Mouse (Mus musculus): ENCODE measurements around the gene Atraid. TPM values are rescaled to one million over a fixed set of nuclear protein-coding genes. Genes with fewer than 3 reads are reported as not detected.

Atraid gene
- total RNA-seq, 2 experiments from 2014 or later: 50.5 to 57.3 TPM

DNA sequence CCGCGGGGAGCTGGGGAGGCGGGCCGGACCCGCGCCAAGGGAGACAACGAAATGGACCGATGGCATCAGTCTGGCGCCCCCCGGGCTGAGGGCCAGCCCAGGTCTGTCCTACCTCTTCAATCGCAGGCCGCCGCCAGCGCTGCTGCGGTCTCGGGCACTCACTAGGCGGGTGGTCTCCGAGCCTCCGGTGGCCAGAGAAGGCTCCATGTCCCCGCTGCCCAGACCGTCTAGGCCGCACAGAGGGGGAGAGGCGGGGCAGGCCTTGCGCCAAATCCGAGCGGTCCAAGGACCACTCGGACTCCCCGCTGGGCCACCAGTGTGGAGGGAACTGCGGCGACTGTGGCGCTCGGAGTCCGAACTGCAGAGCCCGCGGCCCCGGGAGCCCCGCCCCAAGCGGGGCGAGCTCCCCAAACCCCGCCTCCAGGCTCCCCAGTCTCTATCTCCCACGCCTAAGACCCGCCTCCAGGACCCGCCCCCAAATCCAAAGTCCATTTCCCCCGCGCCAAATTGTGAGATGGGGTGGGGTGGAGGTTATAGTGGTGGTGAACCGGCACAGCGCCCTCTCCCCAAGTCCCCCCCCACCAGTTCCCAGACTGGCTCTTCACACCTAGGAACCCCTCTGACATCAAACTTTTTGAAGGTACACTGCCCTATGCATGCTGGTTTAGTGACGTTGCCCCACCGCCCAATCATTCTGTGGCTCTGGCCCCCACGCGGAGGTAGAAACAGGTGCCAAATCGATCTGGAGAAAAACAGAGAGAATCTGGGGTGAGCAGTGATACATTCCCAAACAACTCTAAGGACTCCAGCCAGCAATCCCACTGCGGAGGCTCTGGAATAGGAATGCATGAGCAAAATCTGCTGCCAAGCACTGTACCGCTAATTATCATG is 45.3 kb downstream of the Atraid start:
- DNase-seq: peak; percentile 38 to 42
- intact Hi-C loops (cut with DNase I): no loop called here

- intact Hi-C loops (cut with DNase I): no loop called here
- DNase-seq: no peak
Measured at GRCm38 (mm10) chr5:31094100-31094798, 46.1 kb downstream of the Atraid start.

GRCm38 (mm10) chr5:31094799-31095691 is 46.9 kb downstream of the Atraid start:
- intact Hi-C loops (cut with DNase I): no loop called here
- DNase-seq: peak; percentile 61 to 63

DNA sequence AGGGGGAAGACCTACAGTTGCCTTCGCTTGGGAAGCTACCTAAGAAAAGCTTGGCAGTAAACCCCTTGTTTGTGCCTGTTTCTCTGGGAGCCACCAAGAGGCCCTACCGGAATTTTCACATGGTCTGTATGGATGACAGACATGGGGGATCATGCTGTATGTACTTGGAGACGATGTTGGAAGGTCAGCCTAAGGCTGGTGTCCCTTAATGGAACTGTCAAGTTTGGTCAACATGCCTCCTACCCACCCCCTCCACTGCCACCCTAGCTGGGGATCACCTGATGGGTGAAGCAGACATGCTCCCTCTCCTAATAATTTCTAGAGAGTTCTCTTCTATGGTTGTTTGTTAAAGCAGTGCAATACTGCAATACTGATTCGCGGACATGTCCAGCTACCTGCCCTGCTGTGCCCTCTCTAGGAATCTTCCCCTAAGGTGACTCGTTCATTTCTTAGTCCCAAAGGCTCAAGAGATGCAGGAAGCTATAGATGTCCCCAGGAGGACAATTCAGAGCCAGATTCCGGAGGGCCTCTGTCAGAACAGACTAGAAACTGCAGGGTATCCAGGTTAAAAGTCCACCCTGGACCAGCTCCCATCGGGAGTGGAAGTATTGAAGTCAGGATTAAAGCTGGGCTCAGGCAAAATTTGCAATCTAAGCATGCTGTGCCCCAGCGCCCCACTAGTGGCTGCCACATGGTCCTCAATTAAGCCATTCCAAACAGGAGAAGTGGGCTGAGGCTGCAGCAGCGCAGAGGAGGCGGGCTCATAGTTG is 47.8 kb downstream of the Atraid start:
- no peak for DNase-seq
- intact Hi-C loops (cut with DNase I): no loop called here

Other genes starting within 250 kb of the Atraid start
- 10 to 100 TPM; 34.0 to 39.6 TPM for gene Mapre3, start 233.7 kb upstream of the Atraid start, total RNA-seq (2021)
- 10 to 100 TPM; 37.7 to 40.2 TPM for gene Tmem214, start 180.3 kb upstream of the Atraid start, total RNA-seq (2021)
- gene Agbl5, start 159.6 kb upstream of the Atraid start, total RNA-seq (2021): 1 to 10 TPM; 4.1 to 7.1 TPM
- gene Ost4, start 140.5 kb upstream of the Atraid start, total RNA-seq (2021): 100 to 1,000 TPM; 143 to 152 TPM
- 10 to 100 TPM; 22.0 to 23.7 TPM for gene Emilin1, start 134.9 kb upstream of the Atraid start, total RNA-seq (2021)
- 10 to 100 TPM; 19.9 to 26.6 TPM for gene Khk, start 126.9 kb upstream of the Atraid start, total RNA-seq (2021)
- gene Cgref1, start 102.7 kb upstream of the Atraid start, total RNA-seq (2021): under 1 TPM; 0.70 to 0.89 TPM
- 10 to 100 TPM; 81.0 to 86.9 TPM for gene Preb, start 88.0 kb upstream of the Atraid start, total RNA-seq (2021)
- gene Tcf23, start 79.7 kb upstream of the Atraid start, total RNA-seq (2021): 1 to 10 TPM in 1 of 2 experiments, under 1 TPM in 1; 0.64 to 1.7 TPM
- 10 to 100 TPM; 11.0 to 12.1 TPM for gene Slc5a6, start 612 bp downstream of the Atraid start, total RNA-seq (2021)
- 10 to 100 TPM; 14.5 to 15.6 TPM for gene Cad, start 6.5 kb downstream of the Atraid start, total RNA-seq (2021)
- gene Dnajc5g, start 58.0 kb downstream of the Atraid start, total RNA-seq (2021): not detected
- gene Slc30a3, start 59.9 kb downstream of the Atraid start, total RNA-seq (2021): not detected
- 100 to 1,000 TPM; 249 to 297 TPM for gene Trim54, start 68.4 kb downstream of the Atraid start, total RNA-seq (2021)
- not detected for gene Ucn, start 90.5 kb downstream of the Atraid start, total RNA-seq (2021)
- 10 to 100 TPM; 50.7 to 52.0 TPM for gene Mpv17, start 105.9 kb downstream of the Atraid start, total RNA-seq (2021)
- 1 to 10 TPM in 1 of 2 experiments, under 1 TPM in 1; 0.68 to 1.6 TPM for gene Gm29609, start 131.6 kb downstream of the Atraid start, total RNA-seq (2021)
- gene Gtf3c2, start 131.8 kb downstream of the Atraid start, total RNA-seq (2021): 10 to 100 TPM; 31.0 to 31.4 TPM
- gene Snx17, start 144.9 kb downstream of the Atraid start, total RNA-seq (2021): 10 to 100 TPM; 61.8 to 64.6 TPM
- 10 to 100 TPM; 49.7 to 55.9 TPM for gene Eif2b4, start 145.1 kb downstream of the Atraid start, total RNA-seq (2021)
- 10 to 100 TPM in 1 of 2 experiments, 1 to 10 TPM in 1; 7.9 to 10.3 TPM for gene Zfp513, start 154.0 kb downstream of the Atraid start, total RNA-seq (2021)
- 10 to 100 TPM; 50.3 to 58.7 TPM for gene Ppm1g, start 172.4 kb downstream of the Atraid start, total RNA-seq (2021)
- 10 to 100 TPM; 85.4 to 88.1 TPM for gene Nrbp1, start 192.6 kb downstream of the Atraid start, total RNA-seq (2021)
- gene Gm9970, start 192.9 kb downstream of the Atraid start, total RNA-seq (2021): not detected
- 1 to 10 TPM; 1.7 to 2.7 TPM for gene Krtcap3, start 203.4 kb downstream of the Atraid start, total RNA-seq (2021)
- 10 to 100 TPM; 36.8 to 43.6 TPM for gene Ift172, start 242.8 kb downstream of the Atraid start, total RNA-seq (2021)
- 1 to 10 TPM; 1.6 to 3.7 TPM for gene Fndc4, start 247.8 kb downstream of the Atraid start, total RNA-seq (2021)
- gene Gckr, start 249.1 kb downstream of the Atraid start, total RNA-seq (2021): not detected